Mouse (Mus musculus) neutrophil, adult 65 days (primary cell): ENCODE measurements around the gene Gm20075. TPM values are rescaled to one million over a fixed set of nuclear protein-coding genes. Genes with fewer than 3 reads are reported as not detected.

Experiments used
- total RNA-seq: library from RNA; stranded (reverse); gene quantifications from 2 replicates; pipeline ENCODE4 v1.2.4, GENCODE M21; 2023

Gm20075 gene
- total RNA-seq: 5.9 and 6.1 TPM in 2 replicates

GRCm38 (mm10) chr13:96081276-96081675 is at the start of gene Gm20075:
Gm20075 (minus strand) TSS chr13:96081376.

DNA sequence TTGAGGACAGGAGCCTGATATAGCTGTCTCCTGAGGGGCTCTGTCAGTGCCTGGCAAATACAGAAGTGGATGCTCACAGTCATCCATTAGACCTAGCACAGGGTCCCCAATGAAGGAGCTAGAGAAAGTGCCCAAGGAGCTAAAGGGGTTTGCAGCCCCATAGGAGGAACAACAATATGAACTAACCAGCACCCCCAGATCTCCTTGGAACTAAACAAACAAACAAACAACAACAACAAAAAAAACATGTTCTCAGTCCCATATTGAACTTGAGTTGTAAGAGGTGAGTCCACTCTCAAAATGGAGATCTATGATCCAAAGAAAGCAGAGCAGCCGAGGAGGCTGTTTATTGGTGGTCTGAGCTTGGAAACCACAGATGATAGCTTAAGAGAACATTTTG is 578 bp upstream of the Gm20075 start, which contains the start of gene Gm17190:
TSS of gene Gm17190 (plus strand) at position 301 of the 400 bp plus-strand sequence.

Other genes starting within 250 kb of the Gm20075 start
- 68.5 and 80.1 TPM in 2 replicates for gene Iqgap2, start 189.5 kb downstream of the Gm20075 start, total RNA-seq
- not detected in 2 replicates for gene Gm17190, start 678 bp upstream of the Gm20075 start, total RNA-seq
- gene Sv2c, start 51.2 kb upstream of the Gm20075 start, total RNA-seq: not detected in 2 replicates